Mouse (Mus musculus) erythroblast, embryonic 14.5 days (primary cell): ENCODE measurements around the gene Psenen.

ENCODE experiments used
- GATA1 ChIP-seq: IDR thresholded peaks from 2 replicates; pipeline ENCODE4 v1.6.1; 2012; ENCODE audit warnings: low read length, inconsistent platforms, mixed read lengths
- TAL1 ChIP-seq: IDR thresholded peaks from 3 replicates; pipeline ENCODE4 v1.6.1; 2012; ENCODE audit warnings: low read length, inconsistent platforms, mixed read lengths

DNA sequence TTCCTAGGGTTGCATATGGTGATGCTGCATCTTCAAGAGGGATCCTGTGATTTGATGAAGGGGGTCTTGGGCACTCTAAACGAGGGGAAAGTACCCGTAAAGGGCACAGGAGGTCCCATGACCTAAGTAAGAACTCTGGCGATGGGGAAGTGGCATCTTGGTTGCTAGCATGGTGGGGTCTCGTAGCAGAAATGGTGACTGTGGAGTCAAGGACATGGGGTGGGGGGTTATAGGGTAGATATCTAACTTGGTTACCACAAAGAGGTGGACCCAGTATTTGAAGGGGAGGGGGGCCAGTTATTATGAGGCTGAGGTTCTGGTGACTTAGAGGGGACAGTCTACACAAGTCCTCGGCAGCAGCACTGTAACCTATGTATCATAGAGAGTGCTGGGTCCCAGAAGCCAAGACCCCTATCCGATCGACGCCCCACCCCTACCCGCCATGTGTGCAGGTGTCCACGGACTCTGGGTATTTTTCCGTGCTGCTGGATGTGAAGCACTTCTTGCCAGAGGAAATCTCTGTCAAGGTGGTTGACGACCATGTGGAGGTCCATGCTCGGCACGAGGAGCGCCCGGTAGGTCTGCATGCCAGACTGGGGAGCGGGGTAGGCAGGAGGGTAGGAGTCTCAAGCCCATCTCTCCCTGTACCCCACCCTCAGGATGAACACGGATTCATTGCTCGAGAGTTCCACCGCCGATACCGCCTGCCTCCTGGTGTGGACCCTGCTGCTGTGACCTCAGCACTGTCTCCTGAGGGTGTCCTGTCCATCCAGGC lies 9.4 kb downstream of the Psenen start:
- TF ChIP-seq GATA1 (no peak), TAL1 (no peak)
